Mouse (Mus musculus) CH12.LX (cell line): Measurements from ENCODE around the gene Selplg. TPM values are rescaled to one million over a fixed set of nuclear protein-coding genes. Genes with fewer than 3 reads are reported as not detected.

Experiments used
- DNase-seq: peaks from one replicate; pipeline ENCODE4 v3.0.0-alpha.2; 2013; ENCODE audit errors: extremely low read depth
- H3K27ac ChIP-seq: 2 replicates; pipeline ENCODE4 v1.5.1; 2012; ENCODE audit warnings: low read depth, mild to moderate bottlenecking, control low read depth, moderate library complexity; ENCODE audit not compliant: insufficient read depth
- H3K27me3 ChIP-seq: replicated peaks from 2 replicates; pipeline ENCODE3; 2012; ENCODE audit warnings: inconsistent platforms
- H3K36me3 ChIP-seq, 2 experiments: replicated peaks in 1 of 2; 2 replicates each; pipeline versions ENCODE3 to v1.6.1; 2012; ENCODE audit warnings: inconsistent platforms in 1 of 2, low read length in 1 of 2, mild to moderate bottlenecking in 1 of 2, mixed read lengths in 1 of 2, moderate library complexity in 1 of 2; ENCODE audit not compliant: control insufficient read depth in 1 of 2, insufficient read depth in 1 of 2
- H3K4me1 ChIP-seq, 2 experiments: 2 replicates each; pipeline ENCODE4 v1.6.1; 2012; ENCODE audit warnings: inconsistent platforms in 1 of 2, moderate library complexity in 1 of 2; ENCODE audit not compliant: insufficient read depth in 2 of 2, control insufficient read depth in 1 of 2
- H3K4me2 ChIP-seq: 2 replicates; pipeline ENCODE4 v1.6.1; 2012; ENCODE audit warnings: low read depth, mild to moderate bottlenecking, control low read depth; ENCODE audit not compliant: poor library complexity, insufficient read depth, severe bottlenecking
- H3K4me3 ChIP-seq, 3 experiments: fragments of 150-350 bp in 1 of 3; sonication (generic) in 1 of 3; replicated peaks in 1 of 3; 2 replicates each; pipeline versions ENCODE3 to v1.5.1; 2011 to 2012; ENCODE audit warnings: low read depth in 2 of 3, low read length in 2 of 3, mild to moderate bottlenecking in 2 of 3, moderate library complexity in 2 of 3, control low read depth in 1 of 3, improper control_type of control experiment in 1 of 3, inconsistent platforms in 1 of 3, mixed read lengths in 1 of 3; ENCODE audit not compliant: poor library complexity in 1 of 3
- H3K79me2 ChIP-seq: replicated peaks from 2 replicates; pipeline ENCODE4 v1.6.1; 2012; ENCODE audit warnings: mild to moderate bottlenecking, moderate library complexity; ENCODE audit not compliant: control insufficient read depth, poor library complexity, insufficient read depth, severe bottlenecking; ENCODE audit errors: extremely low read depth
- H3K9ac ChIP-seq: 2 replicates; pipeline ENCODE4 v1.6.1; 2012; ENCODE audit warnings: low read depth, mild to moderate bottlenecking, control low read depth, moderate library complexity; ENCODE audit not compliant: insufficient read depth
- H3K9me3 ChIP-seq: replicated peaks from 2 replicates; pipeline ENCODE3; 2012; ENCODE audit warnings: low read length, inconsistent platforms, mixed read lengths
- BHLHE40 ChIP-seq: IDR thresholded peaks from 2 replicates; pipeline ENCODE4 v1.6.1; 2011; ENCODE audit warnings: mild to moderate bottlenecking, low read depth, low read length, improper control_type of control experiment
- CHD2 ChIP-seq: IDR thresholded peaks from 2 replicates; pipeline ENCODE4 v1.6.1; 2011; ENCODE audit warnings: low read length, improper control_type of control experiment
- ETS1 ChIP-seq: conservative IDR thresholded peaks from 2 replicates; pipeline ENCODE4 v1.6.1; 2012; ENCODE audit warnings: low read depth, mild to moderate bottlenecking, inconsistent platforms, low read length, improper control_type of control experiment, moderate library complexity
- GABPA ChIP-seq: IDR thresholded peaks from 2 replicates; pipeline ENCODE4 v1.6.1; 2012; ENCODE audit warnings: low read depth, low read length, improper control_type of control experiment, inconsistent platforms; ENCODE audit not compliant: insufficient replicate concordance
- HCFC1 ChIP-seq: IDR thresholded peaks from 2 replicates; pipeline ENCODE4 v1.6.1; 2012; ENCODE audit warnings: low read depth, mild to moderate bottlenecking, inconsistent platforms, low read length, improper control_type of control experiment
- IRF4 ChIP-seq: IDR thresholded peaks from 2 replicates; pipeline ENCODE4 v1.6.1; 2014; ENCODE audit warnings: low read depth, mild to moderate bottlenecking, inconsistent platforms, low read length, improper control_type of control experiment
- JUND ChIP-seq: conservative IDR thresholded peaks from 2 replicates; pipeline ENCODE4 v1.6.1; 2011; ENCODE audit warnings: low read depth, low read length, improper control_type of control experiment
- MAX ChIP-seq: IDR thresholded peaks from 2 replicates; pipeline ENCODE4 v1.6.1; 2011; ENCODE audit warnings: low read length, improper control_type of control experiment
- MAZ ChIP-seq: IDR thresholded peaks from 2 replicates; pipeline ENCODE4 v1.6.1; 2012; ENCODE audit warnings: low read depth, mild to moderate bottlenecking, inconsistent platforms, low read length, improper control_type of control experiment, moderate library complexity
- MXI1 ChIP-seq: IDR thresholded peaks from 2 replicates; pipeline ENCODE4 v1.6.1; 2011; ENCODE audit warnings: mild to moderate bottlenecking, low read depth, low read length, improper control_type of control experiment
- MYC ChIP-seq: IDR thresholded peaks from 2 replicates; pipeline ENCODE4 v1.6.1; 2011; ENCODE audit warnings: low read depth, mild to moderate bottlenecking, improper control_type of control experiment, low read length
- POLR2A ChIP-seq: IDR thresholded peaks from 2 replicates; pipeline ENCODE4 v1.6.1; 2011; ENCODE audit warnings: low read depth, mild to moderate bottlenecking, improper control_type of control experiment, low read length
- POLR2AphosphoS2 ChIP-seq: IDR thresholded peaks from 2 replicates; pipeline ENCODE4 v1.6.1; 2011; ENCODE audit warnings: low read depth, low read length, improper control_type of control experiment
- RAD21 ChIP-seq: IDR thresholded peaks from 2 replicates; pipeline ENCODE4 v1.6.1; 2011; ENCODE audit warnings: low read depth, mild to moderate bottlenecking, low read length, improper control_type of control experiment, moderate library complexity
- SIN3A ChIP-seq: IDR thresholded peaks from 2 replicates; pipeline ENCODE4 v1.6.1; 2012; ENCODE audit warnings: low read length, improper control_type of control experiment, inconsistent platforms
- TBP ChIP-seq: conservative IDR thresholded peaks from 2 replicates; pipeline ENCODE4 v1.6.1; 2011; ENCODE audit warnings: low read depth, low read length, improper control_type of control experiment
- UBTF ChIP-seq: IDR thresholded peaks from 2 replicates; pipeline ENCODE4 v1.6.1; 2012; ENCODE audit warnings: low read depth, mild to moderate bottlenecking, inconsistent platforms, low read length, improper control_type of control experiment, moderate library complexity
- ZKSCAN1 ChIP-seq: IDR thresholded peaks from 2 replicates; pipeline ENCODE4 v1.6.1; 2012; ENCODE audit warnings: low read depth, inconsistent platforms, low read length, improper control_type of control experiment, borderline replicate concordance
- ZMIZ1 ChIP-seq: IDR thresholded peaks from 2 replicates; pipeline ENCODE4 v1.6.1; 2012; ENCODE audit warnings: low read depth, mild to moderate bottlenecking, inconsistent platforms, low read length, improper control_type of control experiment
- dilution Hi-C: fragments of 300-500 bp; cut with MboI; formaldehyde crosslinking; loops from 2 replicates; pipeline ENCODE4 v1.14.3; 2020; ENCODE audit warnings: low sequenced_read_pairs; ENCODE audit not compliant: extremely low pct_unique_long_range_greater_than_20kb, extremely low pct_ligation_motif_present
- in situ Hi-C: fragments of 300-500 bp; cut with MboI; formaldehyde crosslinking; loops from 3 replicates; pipeline ENCODE4 v1.14.3; 2019; ENCODE audit warnings: low sequenced_read_pairs, low pct_ligation_motif_present, low pct_unique_long_range_greater_than_20kb, mixed read lengths
- polyA plus RNA-seq: library from polyadenylated mRNA; unstranded; fragments of >175 nt; gene quantifications from 2 replicates; pipeline ENCODE4 v1.2.1, GENCODE M21; 2012; ENCODE audit warnings: low read depth; ENCODE audit not compliant: insufficient read length
- total RNA-seq, 2 experiments: library from RNA; depleted of rRNA; stranded (reverse); fragments of 300-350 nt in 1 of 2; fragments of >200 nt in 1 of 2; gene quantifications; 2 replicates each; pipeline ENCODE4 v1.2.3; 2012 to 2014

Gene Selplg
- total and polyA plus RNA-seq, 3 experiments, result 29.4 to 58.5 (median 41.6) TPM

GRCm38 (mm10) chr5:113881136-113881535 is 48.7 kb upstream of the Selplg start:
- Histone ChIP-seq H3K4me2 (no peak overlapping the region), H3K27me3 (no peaks in the 10 kb centered on the region), H3K36me3 (peaks cover 7 to 78% of the 10 kb centered on the region in 2 experiments), H3K27ac (no peak overlapping the region), H3K79me2 (no peaks in the 10 kb centered on the region; the same call in none of the 2 replicates), H3K9me3 (peaks cover 4% of the 10 kb centered on the region), H3K4me1 (peaks cover 3 to 29% of the 10 kb centered on the region in 2 experiments; a peak in 3 of 4 replicates), H3K4me3 (no peak overlapping the region), H3K9ac (no peak overlapping the region)
- no peak for DNase-seq
- TF ChIP-seq ETS1, result no peak
- TF ChIP-seq POLR2AphosphoS2, result no peak
- no peak for TF ChIP-seq TBP
- no peak for TF ChIP-seq UBTF
- dilution Hi-C loops, result no loop called here
- in situ Hi-C loops, result no loop called here

GRCm38 (mm10) chr5:113878943-113879617 is 46.6 kb upstream of the Selplg start:
- H3K36me3 ChIP-seq, result peaks cover 17 to 88% of the 10 kb centered on the region in 2 experiments
- in situ Hi-C loops, result no loop called here
- TF ChIP-seq GABPA (no peak), BHLHE40 (no peak), MXI1 (no peak), JUND (no peak), ZMIZ1 (no peak), RAD21 (no peak), CHD2 (no peak), POLR2A (no peak), MYC (no peak), MAZ (no peak), MAX (no peak), ZKSCAN1 (no peak), IRF4 (no peak), SIN3A (no peak), HCFC1 (no peak)
- TF ChIP-seq, all 38 proteins: peak for 0
- Histone ChIP-seq H3K79me2 (no peaks in the 10 kb centered on the region), H3K4me3 (no peak overlapping the region), H3K9ac (no peak overlapping the region), H3K9me3 (peaks cover 12% of the 10 kb centered on the region), H3K4me2 (no peak overlapping the region), H3K4me1 (peaks cover 3 to 30% of the 10 kb centered on the region in 2 experiments; a peak in 3 of 4 replicates), H3K27ac (no peak overlapping the region), H3K27me3 (no peaks in the 10 kb centered on the region)
- DNase-seq, result no peak
- dilution Hi-C loops, result no loop called here
